Mouse (Mus musculus) cortical plate, adult 2 months (tissue): ENCODE measurements at regions not wholly inside any gene's neighbourhood (a gene's known extent, or its start where the extent isn't known, plus 50 kb on each side); places are given as distances from the start of the nearest gene placed in this dataset.
"Not testable (repeated sequence)": the region's sequence is repeated elsewhere in the genome, so short reads cannot be mapped to it uniquely, and the experiment has no call there.

Experiments used
- H3K27ac ChIP-seq: fragments of 200-500 bp; 2 replicates; pipeline ENCODE4 v1.5.1; 2012; ENCODE audit warnings: low read length, control low read depth, inconsistent platforms; ENCODE audit not compliant: insufficient read depth
- H3K4me1 ChIP-seq: fragments of 200-500 bp; 2 replicates; pipeline ENCODE4 v1.6.1; 2011; ENCODE audit warnings: low read length; ENCODE audit not compliant: control insufficient read depth, insufficient read depth
- H3K4me3 ChIP-seq: fragments of 200-500 bp; 2 replicates; pipeline ENCODE4 v1.5.1; 2011; ENCODE audit warnings: mild to moderate bottlenecking, low read length, control low read depth; ENCODE audit not compliant: insufficient read depth
- CTCF ChIP-seq: fragments of 200-500 bp; IDR thresholded peaks from 2 replicates; pipeline ENCODE4 v1.5.1; 2011; ENCODE audit warnings: mild to moderate bottlenecking, control low read depth, low read length; ENCODE audit not compliant: insufficient read depth; ENCODE audit errors: extremely low read depth
- POLR2A ChIP-seq: fragments of 200-500 bp; IDR thresholded peaks from 2 replicates; pipeline ENCODE4 v1.6.1; 2011; ENCODE audit warnings: mild to moderate bottlenecking, low read length, control low read depth; ENCODE audit not compliant: insufficient read depth; ENCODE audit errors: extremely low read depth

DNA sequence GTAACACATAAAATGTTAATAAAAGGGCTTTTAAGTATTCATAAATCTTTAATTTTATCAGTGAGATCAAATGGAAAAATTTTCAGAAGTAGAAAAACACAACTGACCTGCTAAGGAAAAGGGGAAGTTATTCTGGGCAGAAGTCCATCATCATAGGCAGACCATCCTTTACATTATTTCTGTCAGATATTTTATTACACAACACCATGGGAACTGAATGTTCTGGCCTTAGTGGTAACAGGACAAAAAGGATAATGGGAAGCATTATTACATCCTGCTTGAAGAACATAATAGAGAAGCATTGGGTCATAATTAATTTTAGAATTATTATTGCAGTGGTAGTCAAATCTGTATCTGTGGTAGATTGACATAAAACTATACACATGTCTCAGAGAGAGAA, 603.5 kb upstream of the Gje1 start:
- Histone ChIP-seq H3K4me3 (no peak overlapping the region), H3K4me1 (no peaks in the 10 kb centered on the region), H3K27ac (no peak overlapping the region)
- TF ChIP-seq CTCF (no peak), POLR2A (no peak)

GRCm38 (mm10) chr10:15317017-15317607, 599.1 kb upstream of the Gje1 start:
- Histone ChIP-seq H3K4me1 (no peaks in the 10 kb centered on the region), H3K27ac (no peak overlapping the region), H3K4me3 (no peak overlapping the region)
- TF ChIP-seq POLR2A: no peak
- no peak for TF ChIP-seq CTCF

DNA sequence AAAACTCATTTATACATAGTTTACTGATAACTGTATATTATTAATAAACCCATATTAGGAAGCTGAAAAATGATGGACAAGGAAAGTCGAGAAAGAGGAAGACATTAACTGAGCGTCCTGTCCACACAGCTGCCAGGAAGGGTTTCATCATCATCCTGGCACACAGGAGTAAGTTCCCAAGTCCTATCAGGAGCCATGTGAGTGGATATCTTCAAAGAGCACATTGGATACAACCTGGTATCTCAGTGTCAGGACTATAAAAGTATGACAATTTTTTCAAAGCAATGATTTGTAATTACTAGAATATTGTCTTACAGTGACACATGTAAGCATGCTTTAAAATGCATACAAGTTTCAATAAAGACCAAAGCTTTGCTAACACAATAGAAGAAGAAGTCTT, 592.6 kb upstream of the Gje1 start:
- Histone ChIP-seq H3K27ac (no peak overlapping the region), H3K4me1 (no peaks in the 10 kb centered on the region), H3K4me3 (no peak overlapping the region)
- no peak for TF ChIP-seq CTCF
- no peak for TF ChIP-seq POLR2A

DNA sequence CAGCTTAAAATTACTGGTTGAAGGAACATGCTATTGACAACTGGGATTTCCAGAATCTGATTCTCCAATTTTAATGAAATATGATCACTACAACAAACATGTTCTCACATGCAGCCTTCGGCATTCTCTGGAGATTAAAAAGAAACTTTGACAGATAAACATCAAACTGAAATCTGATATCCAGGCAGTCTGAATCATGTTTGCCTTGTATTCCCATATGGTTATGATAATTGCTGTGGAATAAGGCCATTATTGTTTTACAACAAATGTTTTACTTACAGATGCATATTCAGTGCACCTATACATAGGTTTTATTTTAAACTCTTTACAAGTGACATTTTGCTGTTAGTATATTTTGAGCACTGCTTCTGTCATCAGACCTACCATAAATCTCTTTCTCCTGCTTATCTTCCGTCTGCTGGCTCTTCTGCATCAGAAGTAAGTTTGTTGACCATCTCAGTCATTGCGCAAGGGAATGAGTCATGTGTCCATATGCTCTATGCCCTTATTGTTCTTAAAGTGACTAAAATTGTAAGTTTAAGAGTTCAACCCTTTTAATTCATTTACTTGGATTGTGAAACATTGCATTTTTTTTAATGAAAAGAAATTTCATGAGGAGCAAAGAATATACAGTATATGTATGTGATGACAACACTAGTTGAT, 587.9 kb upstream of the Gje1 start:
- Histone ChIP-seq H3K27ac (no peak overlapping the region), H3K4me3 (no peak overlapping the region), H3K4me1 (no peaks in the 10 kb centered on the region)
- TF ChIP-seq POLR2A (no peak), CTCF (no peak)

- peak overlapping the region; percentile 20 for H3K4me3 ChIP-seq
- no peak for TF ChIP-seq POLR2A
- peak; percentile 81 for TF ChIP-seq CTCF
- no peaks in the 10 kb centered on the region for H3K4me1 ChIP-seq
- H3K27ac ChIP-seq: no peak overlapping the region
These were observed 582.4 kb upstream of the Gje1 start for GRCm38 (mm10) chr10:15300199-15301085.

GRCm38 (mm10) chr10:15299331-15300198, 581.6 kb upstream of the Gje1 start:
- H3K27ac ChIP-seq: no peak overlapping the region
- TF ChIP-seq CTCF: no peak
- TF ChIP-seq POLR2A: no peak
- peak overlapping the region; percentile 20; the same call in 1 of the 2 replicates for H3K4me3 ChIP-seq
- H3K4me1 ChIP-seq: no peaks in the 10 kb centered on the region

GRCm38 (mm10) chr10:15297257-15297656, 579.2 kb upstream of the Gje1 start:
- Histone ChIP-seq H3K27ac (no peak overlapping the region), H3K4me3 (no peak overlapping the region), H3K4me1 (no peaks in the 10 kb centered on the region)
- TF ChIP-seq CTCF: no peak
- no peak for TF ChIP-seq POLR2A

DNA sequence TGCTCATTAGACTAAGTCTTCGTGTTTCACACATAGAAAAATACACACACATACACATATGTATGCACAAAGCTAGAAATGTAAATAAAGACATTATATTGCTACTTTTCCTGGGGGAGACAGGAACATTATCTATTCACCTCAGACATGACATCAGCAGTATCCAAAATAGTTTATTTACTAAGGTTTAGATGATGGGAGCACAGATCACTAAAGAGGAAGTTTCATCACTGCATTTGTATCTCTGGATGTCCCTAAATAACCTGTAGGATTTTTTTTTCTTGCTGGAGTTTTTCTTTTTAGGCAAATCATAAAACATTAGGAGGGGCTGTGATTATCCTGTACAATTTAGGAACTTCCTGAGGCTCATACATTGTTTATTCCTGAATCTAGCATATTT, 576.1 kb upstream of the Gje1 start:
- TF ChIP-seq POLR2A (no peak), CTCF (no peak)

GRCm38 (mm10) chr10:15263337-15263736, 545.3 kb upstream of the Gje1 start:
- H3K4me1 ChIP-seq, H3K27ac ChIP-seq: not testable (repeated sequence)

More for the DNA sequence above, 576.1 kb upstream of the Gje1 start:
- H3K4me1 ChIP-seq: no peaks in the 10 kb centered on the region
- no peak overlapping the region for H3K27ac ChIP-seq
- no peak overlapping the region for H3K4me3 ChIP-seq

GRCm38 (mm10) chr10:15262282-15262681, 544.3 kb upstream of the Gje1 start:
- H3K27ac ChIP-seq, H3K4me1 ChIP-seq, H3K4me3 ChIP-seq: not testable (repeated sequence)

More at GRCm38 (mm10) chr10:15263337-15263736, 545.3 kb upstream of the Gje1 start:
- not testable (repeated sequence) for H3K4me3 ChIP-seq
